Mouse (Mus musculus): Measurements from ENCODE around the gene Mid2.

GRCm38 (mm10) chrX:140722400-140722799 lies 58.0 kb downstream of the Mid2 start:
- no peak for TF ChIP-seq TAL1 (IDR thresholded peaks at IDR 0.05; ENCODE audit: low read length)
- TF ChIP-seq GATA1 (IDR thresholded peaks at IDR 0.05; ENCODE audit: low read length): no peak

All from erythroblast, embryonic 14.5 days (primary cell).